Mouse (Mus musculus) heart, adult 2 months (tissue): ENCODE measurements around the gene Ppp1r13l. TPM values are rescaled to one million over a fixed set of nuclear protein-coding genes. Genes with fewer than 3 reads are reported as not detected.
A peak's percentile ranks its signal among the peaks of the same experiment; 100 is the strongest.

Experiments
- DNase-seq, 2 experiments: peaks; one replicate each; pipeline ENCODE4 v3.0.0; 2021
- H3K27ac ChIP-seq: fragments of 200-600 bp; 2 replicates; pipeline ENCODE4 v1.8.1; 2022
- H3K27me3 ChIP-seq: fragments of 200-500 bp; 2 replicates; pipeline ENCODE4 v1.6.1; 2012; ENCODE audit warnings: mild to moderate bottlenecking, low read length, inconsistent platforms, mixed read lengths; ENCODE audit not compliant: control insufficient read depth, insufficient read depth
- H3K36me3 ChIP-seq: fragments of 200-500 bp; 2 replicates; pipeline ENCODE4 v1.6.1; 2012; ENCODE audit warnings: low read length, inconsistent platforms; ENCODE audit not compliant: control insufficient read depth, insufficient read depth
- H3K4me1 ChIP-seq: fragments of 200-500 bp; 2 replicates; pipeline ENCODE4 v1.6.1; 2011; ENCODE audit warnings: low read length; ENCODE audit not compliant: control insufficient read depth, insufficient read depth
- H3K4me3 ChIP-seq: fragments of 200-600 bp; 2 replicates; pipeline ENCODE4 v1.8.1; 2022
- H3K79me2 ChIP-seq: fragments of 200-500 bp; replicated peaks from 2 replicates; pipeline ENCODE4 v1.6.1; 2012; ENCODE audit warnings: mild to moderate bottlenecking, inconsistent platforms, low read length, moderate library complexity, mixed read lengths; ENCODE audit not compliant: control insufficient read depth, insufficient read depth
- H3K9ac ChIP-seq: fragments of 200-500 bp; 2 replicates; pipeline ENCODE4 v1.6.1; 2012; ENCODE audit warnings: low read depth, mild to moderate bottlenecking, control low read depth, inconsistent platforms, low read length, mixed read lengths
- CTCF ChIP-seq: fragments of 200-600 bp; IDR thresholded peaks from 2 replicates; pipeline ENCODE4 v1.8.1; 2022; ENCODE audit warnings: antibody characterized with exemption, mild to moderate bottlenecking, moderate library complexity
- EP300 ChIP-seq: fragments of 200-500 bp; IDR thresholded peaks from 2 replicates; pipeline ENCODE4 v1.6.1; 2011; ENCODE audit warnings: low read depth, low read length, control low read depth; ENCODE audit not compliant: insufficient read depth
- POLR2A ChIP-seq: fragments of 200-500 bp; IDR thresholded peaks from 2 replicates; pipeline ENCODE4 v1.6.1; 2011; ENCODE audit warnings: mild to moderate bottlenecking, low read depth, low read length, control low read depth; ENCODE audit not compliant: insufficient read depth
- WGBS: fragments of 180-500 bp; shearing (Covaris S2); methylation state at CpG from one replicate; pipeline ENCODE4 v1.1.7; 2018; 5-methylcytosine and 5-hydroxymethylcytosine counted together
- intact Hi-C: fragments of 180-260 bp; cut with DNase I; formaldehyde crosslinking; loops from one replicate; pipeline ENCODE4 v1.15.1; 2025
- polyA plus RNA-seq: library from polyadenylated mRNA; depleted of rRNA; stranded (reverse); fragments of >200 nt; gene quantifications from 2 replicates; pipeline ENCODE4 v1.2.3, GENCODE M21; 2012
- total RNA-seq, 2 experiments: library from RNA; stranded (reverse); gene quantifications; 2 replicates each; pipeline ENCODE4 v1.2.3; 2021

Ppp1r13l gene
- total and polyA plus RNA-seq, 3 experiments: 30.1 to 45.1 (median 43.9) TPM

- Histone ChIP-seq H3K27me3 (no peaks in the 10 kb centered on the region), H3K36me3 (no peaks in the 10 kb centered on the region), H3K4me1 (no peaks in the 10 kb centered on the region; the same call in none of the 2 replicates), H3K9ac (no peak overlapping the region), H3K4me3 (no peak overlapping the region), H3K27ac (no peak overlapping the region), H3K79me2 (no peaks in the 10 kb centered on the region)
- no peak for TF ChIP-seq POLR2A
- 86% methylated on average over 9 of the region's 9 CpGs for WGBS
- no peak for DNase-seq
- intact Hi-C loops: no loop called here
Measured at GRCm38 (mm10) chr7:19383708-19384107, 24.2 kb downstream of the Ppp1r13l start.

DNA sequence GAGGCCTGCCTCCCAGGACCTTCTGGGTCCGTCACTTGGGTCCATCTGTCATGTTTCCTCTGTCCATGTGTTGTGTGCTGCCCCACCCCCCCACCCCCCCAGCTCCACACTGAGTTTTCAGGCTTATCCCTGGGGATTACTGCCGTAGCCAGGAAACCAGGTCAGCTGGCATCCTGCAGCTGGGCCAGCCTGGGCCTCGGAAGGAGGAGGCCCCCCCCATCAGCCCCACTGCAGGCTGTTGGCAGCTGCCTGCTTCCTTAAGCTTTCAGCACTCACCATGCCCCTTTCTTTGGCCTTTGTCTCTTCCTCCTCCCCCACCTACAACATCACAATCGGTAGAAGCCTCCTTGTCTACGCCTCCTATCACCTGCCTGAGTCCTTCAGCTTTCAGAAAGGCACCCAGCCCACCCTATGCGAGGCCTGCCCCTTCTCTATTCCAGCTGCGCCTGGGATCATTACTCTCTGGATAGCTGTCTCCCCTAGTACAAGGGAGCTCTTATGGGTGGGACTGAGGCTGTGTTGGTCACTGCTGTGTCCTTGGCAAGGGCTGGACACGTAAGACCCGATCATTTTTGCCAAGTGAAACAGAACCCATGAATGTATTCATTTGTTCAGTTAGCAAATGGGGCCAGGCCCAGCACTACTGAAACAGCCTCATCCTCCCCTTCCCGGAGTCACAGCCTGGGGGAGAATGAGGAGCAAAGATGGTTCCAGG lies 29.3 kb downstream of the Ppp1r13l start:
- Histone ChIP-seq H3K9ac (no peak overlapping the region), H3K27ac (no peak overlapping the region), H3K4me1 (no peaks in the 10 kb centered on the region), H3K27me3 (no peaks in the 10 kb centered on the region), H3K79me2 (no peaks in the 10 kb centered on the region), H3K36me3 (no peaks in the 10 kb centered on the region), H3K4me3 (no peak overlapping the region)
- 65% methylated on average over 10 of the region's 10 CpGs for WGBS
- TF ChIP-seq EP300 (no peak), CTCF (no peak), POLR2A (no peak)
- intact Hi-C loops: no loop called here
- no peak for DNase-seq

DNA sequence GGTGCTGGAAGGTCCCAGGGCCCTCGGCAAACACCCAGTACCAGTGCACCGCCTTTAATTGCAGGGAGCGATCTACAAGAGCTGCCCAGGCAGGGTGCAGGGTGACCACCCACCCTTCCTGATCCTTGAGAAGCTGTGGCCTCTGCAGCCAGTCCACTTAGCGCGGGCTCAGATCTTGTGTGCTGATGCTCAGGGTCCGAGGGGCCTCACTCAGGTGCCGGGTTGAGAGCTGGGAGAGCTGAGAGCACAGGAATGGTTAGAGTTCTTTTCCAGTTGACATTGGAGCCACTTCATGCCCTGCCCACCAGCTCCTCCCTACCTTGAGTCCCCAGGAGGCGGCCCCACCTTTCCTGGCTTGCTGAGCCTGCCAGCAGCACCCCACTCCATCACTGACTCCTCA lies 34.9 kb downstream of the Ppp1r13l start:
- Histone ChIP-seq H3K27me3 (no peaks in the 10 kb centered on the region), H3K27ac (no peak overlapping the region), H3K36me3 (no peaks in the 10 kb centered on the region), H3K4me3 (no peak overlapping the region), H3K79me2 (no peaks in the 10 kb centered on the region), H3K4me1 (no peaks in the 10 kb centered on the region), H3K9ac (no peak overlapping the region)
- 87% methylated on average over 8 of the region's 8 CpGs for WGBS
- intact Hi-C loops: no loop called here
- DNase-seq: no peak
- TF ChIP-seq CTCF (no peak), EP300 (no peak), POLR2A (no peak)

GRCm38 (mm10) chr7:19399496-19400280 lies 40.1 kb downstream of the Ppp1r13l start:
- Histone ChIP-seq H3K4me1 (no peaks in the 10 kb centered on the region; the same call in 1 of the 2 replicates), H3K36me3 (no peaks in the 10 kb centered on the region), H3K27ac (no peak overlapping the region), H3K27me3 (peaks cover 7% of the 10 kb centered on the region), H3K9ac (no peak overlapping the region), H3K4me3 (no peak overlapping the region), H3K79me2 (no peaks in the 10 kb centered on the region)
- intact Hi-C loops: loop anchor here (5.0 kb wide), 1 partner anchor 303 kb away; no protein-coding TSS in a partner anchor
- 5% methylated on average over 27 of the region's 27 CpGs for WGBS
- no peak for TF ChIP-seq POLR2A
- TF ChIP-seq CTCF: no peak
- no peak for TF ChIP-seq EP300
- peak; percentile 48 to 50 for DNase-seq

DNA sequence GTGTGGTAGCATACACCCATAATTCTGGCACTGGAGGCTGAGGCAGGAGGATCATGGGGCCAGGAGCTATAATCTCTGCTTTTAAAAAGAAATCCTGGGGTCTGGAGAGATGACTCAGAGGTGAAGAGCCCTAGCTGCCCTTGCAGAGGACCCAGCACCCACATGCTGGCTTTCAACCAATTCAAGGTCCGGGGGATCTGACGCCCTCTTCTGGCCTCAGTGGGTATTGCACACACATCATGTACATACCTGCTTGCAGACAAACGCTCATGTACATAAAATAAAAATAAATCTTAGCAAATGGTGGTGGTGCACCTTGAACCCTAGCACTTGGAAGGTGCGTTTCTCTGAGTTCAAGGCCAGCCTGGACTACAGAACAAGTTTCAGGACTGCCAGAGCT lies 41.4 kb downstream of the Ppp1r13l start:
- no peaks in the 10 kb centered on the region for H3K36me3 ChIP-seq
- H3K79me2 ChIP-seq: no peaks in the 10 kb centered on the region
- no peak overlapping the region for H3K27ac ChIP-seq
- no peak overlapping the region for H3K4me3 ChIP-seq
- no peak for DNase-seq
- no peak overlapping the region for H3K9ac ChIP-seq
- WGBS: 79% methylated on average over 4 of the region's 4 CpGs
- H3K4me1 ChIP-seq: no peaks in the 10 kb centered on the region; the same call in 1 of the 2 replicates
- peaks cover 7% of the 10 kb centered on the region for H3K27me3 ChIP-seq
- TF ChIP-seq POLR2A (no peak), CTCF (peak; percentile 43), EP300 (no peak)
- intact Hi-C loops: loop anchor here (5.0 kb wide), 1 partner anchor 301 kb away; no protein-coding TSS in a partner anchor

DNA sequence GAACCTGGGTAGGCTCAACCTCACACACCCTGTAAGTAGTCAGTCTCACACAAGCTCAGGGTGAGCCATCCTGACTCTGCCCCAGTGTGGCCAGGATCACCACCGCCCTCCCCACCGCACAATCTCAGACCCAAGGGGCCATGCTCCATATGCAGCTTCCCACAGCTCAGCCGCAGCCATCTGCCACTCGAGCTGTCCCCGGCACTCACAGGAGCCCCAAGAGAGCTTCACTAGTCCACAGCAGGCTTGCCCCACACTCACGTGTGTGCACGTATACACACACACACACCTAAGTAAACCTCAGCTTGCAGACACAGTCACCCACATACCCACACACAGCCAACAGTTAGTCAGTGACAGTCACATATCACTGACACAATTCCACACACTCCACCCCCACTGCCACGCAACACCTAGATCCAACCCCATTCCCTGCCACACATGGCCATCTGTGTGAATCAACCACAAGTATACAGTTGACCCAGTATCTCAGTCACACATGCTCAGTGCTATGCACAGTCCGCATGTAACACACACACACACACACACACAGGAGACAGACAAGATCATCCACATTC lies 43.1 kb downstream of the Ppp1r13l start:
- H3K36me3 ChIP-seq: no peaks in the 10 kb centered on the region
- H3K4me1 ChIP-seq: no peaks in the 10 kb centered on the region; the same call in 1 of the 2 replicates
- no peak overlapping the region for H3K9ac ChIP-seq
- DNase-seq: no peak
- TF ChIP-seq CTCF (no peak), POLR2A (no peak), EP300 (no peak)
- no peak overlapping the region for H3K27ac ChIP-seq
- no peaks in the 10 kb centered on the region for H3K79me2 ChIP-seq
- peaks cover 7% of the 10 kb centered on the region for H3K27me3 ChIP-seq
- 82% methylated on average over 9 of the region's 9 CpGs for WGBS
- no peak overlapping the region for H3K4me3 ChIP-seq
- intact Hi-C loops: loop anchor here (5.0 kb wide), 1 partner anchor 300 kb away; no protein-coding TSS in a partner anchor
